Mouse (Mus musculus) urinary bladder, postnatal 25 days (tissue): Measurements from ENCODE around the gene Zfp493.
"Not testable (repeated sequence)": the region's sequence is repeated elsewhere in the genome, so short reads cannot be mapped to it uniquely, and the experiment has no call there.

ENCODE experiments used
- DNase-seq: peaks from one replicate; pipeline ENCODE4 v3.0.0; 2022; ENCODE audit warnings: low spot score

The Zfp493 gene

GRCm38 (mm10) chr13:67779265-67780221 is at the start of gene Zfp493:
Zfp493 (plus strand) TSS chr13:67779693.
- peak; percentile 37 for DNase-seq

GRCm38 (mm10) chr13:67734391-67734790 is 45.1 kb upstream of the Zfp493 start:
- DNase-seq: not testable (repeated sequence)

- no peak for DNase-seq
Observed at GRCm38 (mm10) chr13:67742941-67743340, 36.6 kb upstream of the Zfp493 start.

- DNase-seq: no peak
Observed at GRCm38 (mm10) chr13:67743896-67744295, 35.6 kb upstream of the Zfp493 start.

- peak; percentile 55 for DNase-seq
Observed at GRCm38 (mm10) chr13:67754333-67755306, 24.9 kb upstream of the Zfp493 start, which contains the start of gene Zfp85. Zfp85 (minus strand) TSS chr13:67755228.

GRCm38 (mm10) chr13:67755761-67756160 is 23.7 kb upstream of the Zfp493 start:
- DNase-seq: no peak

- DNase-seq: no peak
Observed at GRCm38 (mm10) chr13:67759966-67760365, 19.5 kb upstream of the Zfp493 start.

GRCm38 (mm10) chr13:67763031-67763768 is 16.3 kb upstream of the Zfp493 start:
- no peak for DNase-seq

GRCm38 (mm10) chr13:67791921-67792455 is 12.5 kb downstream of the Zfp493 start:
- DNase-seq: no peak

GRCm38 (mm10) chr13:67798618-67799017 is 19.1 kb downstream of the Zfp493 start:
- DNase-seq: no peak

- DNase-seq: not testable (repeated sequence)
Observed at GRCm38 (mm10) chr13:67799151-67799550, 19.7 kb downstream of the Zfp493 start.

- DNase-seq: no peak
Observed at GRCm38 (mm10) chr13:67811651-67812210, 32.2 kb downstream of the Zfp493 start.

- DNase-seq: no peak
Observed at GRCm38 (mm10) chr13:67812961-67813709, 33.6 kb downstream of the Zfp493 start.

GRCm38 (mm10) chr13:67813710-67814660 is 34.5 kb downstream of the Zfp493 start, which contains the start of gene Zfp273:
Zfp273 (plus strand) TSS chr13:67813740.
- DNase-seq: peak; percentile 61

GRCm38 (mm10) chr13:67818636-67819035 is 39.1 kb downstream of the Zfp493 start:
- no peak for DNase-seq

GRCm38 (mm10) chr13:67830911-67831336 is 51.4 kb downstream of the Zfp493 start, which contains the start of gene Gm10037:
Gm10037 (plus strand) TSS chr13:67831106.
- peak; percentile 40 for DNase-seq

- DNase-seq: not testable (repeated sequence)
Observed at GRCm38 (mm10) chr13:67833137-67833536, 53.6 kb downstream of the Zfp493 start.
